Mouse (Mus musculus) intestine, postnatal 0 days (tissue): Measurements from ENCODE around the gene Brd1. TPM values are rescaled to one million over a fixed set of nuclear protein-coding genes. Genes with fewer than 3 reads are reported as not detected.

ENCODE experiments used
- ATAC-seq: fragments of 200-750 bp; cut with Nextera tagmentation; 2 replicates; pipeline ENCODE4 v1.8.0; 2017; ENCODE audit warnings: mild to moderate bottlenecking, moderate TSS enrichment, moderate library complexity
- H3K27ac ChIP-seq: fragments of 300-500 bp; sonication (generic); 2 replicates; pipeline ENCODE4 v1.5.1; 2014; ENCODE audit warnings: mild to moderate bottlenecking, low read depth, low read length, moderate library complexity
- H3K27me3 ChIP-seq: fragments of 300-500 bp; sonication (generic); replicated peaks from 2 replicates; pipeline ENCODE4 v1.6.1; 2014; ENCODE audit warnings: low read length, mixed read lengths; ENCODE audit not compliant: control insufficient read depth, insufficient read depth
- H3K36me3 ChIP-seq: fragments of 300-500 bp; sonication (generic); 2 replicates; pipeline ENCODE4 v1.6.1; 2014; ENCODE audit warnings: mild to moderate bottlenecking, moderate library complexity; ENCODE audit not compliant: control insufficient read depth, insufficient read depth
- H3K4me1 ChIP-seq: fragments of 300-500 bp; sonication (generic); replicated peaks from 2 replicates; pipeline ENCODE4 v1.6.1; 2014; ENCODE audit warnings: antibody characterized with exemption, low read length, mixed read lengths; ENCODE audit not compliant: control insufficient read depth, insufficient read depth
- H3K4me2 ChIP-seq: fragments of 300-500 bp; sonication (generic); replicated peaks from 2 replicates; pipeline ENCODE4 v1.6.1; 2014; ENCODE audit warnings: low read depth, mild to moderate bottlenecking, moderate library complexity
- H3K4me3 ChIP-seq: fragments of 300-500 bp; sonication (generic); 2 replicates; pipeline ENCODE4 v1.5.1; 2014; ENCODE audit warnings: low read depth, low read length
- H3K9ac ChIP-seq: fragments of 300-500 bp; sonication (generic); 2 replicates; pipeline ENCODE4 v1.6.1; 2014; ENCODE audit warnings: mild to moderate bottlenecking, low read depth, low read length
- H3K9me3 ChIP-seq: fragments of 300-500 bp; sonication (generic); 2 replicates; pipeline ENCODE4 v1.6.1; 2016; ENCODE audit warnings: mixed run types; ENCODE audit not compliant: control insufficient read depth
- CTCF ChIP-seq: sonication (generic); IDR thresholded peaks from 2 replicates; pipeline ENCODE4 v1.5.1; 2016; ENCODE audit warnings: low read depth, mild to moderate bottlenecking, control low read depth, antibody characterized with exemption, moderate library complexity
- WGBS: fragments of 180-500 bp; shearing (Covaris S2); extraction: QIAGEN DNeasy Blood & Tissue Kit; methylation state at CpG from one replicate; pipeline ENCODE4 v1.1.7; 2014; 5-methylcytosine and 5-hydroxymethylcytosine counted together
- polyA plus RNA-seq: library from polyadenylated mRNA; unstranded; fragments of >200 nt; fragmentation: Nextera tagmentation; extraction: Ambion mirVana; gene quantifications from 2 replicates; pipeline ENCODE4 v1.2.1, GENCODE M21; 2015

The Brd1 gene
- polyA plus RNA-seq, 1 experiment from 2014 or later, result 11.4 TPM

GRCm38 (mm10) chr15:88667653-88668052 is 66.4 kb downstream of the Brd1 start:
- H3K9ac ChIP-seq, result no peak overlapping the region
- no peaks in the 10 kb centered on the region for H3K36me3 ChIP-seq
- TF ChIP-seq CTCF, result no peak
- no peak overlapping the region for H3K4me2 ChIP-seq
- no peaks in the 10 kb centered on the region for H3K4me1 ChIP-seq
- ATAC-seq, result no peak
- 86% methylated on average over 3 of the region's 3 CpGs for WGBS
- no peak overlapping the region for H3K4me3 ChIP-seq
- no peaks in the 10 kb centered on the region for H3K9me3 ChIP-seq
- H3K27me3 ChIP-seq, result no peaks in the 10 kb centered on the region
- no peak overlapping the region for H3K27ac ChIP-seq

DNA sequence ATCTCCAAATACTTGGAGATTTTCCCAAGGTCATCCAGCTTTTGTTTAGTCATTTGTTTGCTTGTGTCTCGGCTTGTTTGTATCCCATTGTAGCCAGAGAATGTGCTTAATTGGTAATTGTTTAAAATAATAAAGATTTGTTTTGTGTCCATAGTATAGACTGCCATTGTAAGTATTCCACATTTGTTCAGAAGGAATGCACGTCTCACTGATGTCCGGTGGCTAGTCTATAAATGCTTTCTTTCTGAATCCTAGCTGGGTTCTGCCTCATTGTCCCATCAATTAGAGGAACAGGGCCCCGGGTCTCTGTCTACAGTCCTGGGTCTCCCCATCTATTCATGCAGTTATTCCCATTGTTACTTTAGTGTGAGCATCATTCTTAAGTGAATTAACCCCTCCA is 68.2 kb downstream of the Brd1 start:
- Histone ChIP-seq H3K27ac (no peak overlapping the region), H3K4me2 (no peak overlapping the region), H3K9me3 (no peaks in the 10 kb centered on the region), H3K27me3 (no peaks in the 10 kb centered on the region), H3K4me3 (no peak overlapping the region), H3K36me3 (no peaks in the 10 kb centered on the region), H3K9ac (no peak overlapping the region), H3K4me1 (no peaks in the 10 kb centered on the region)
- no peak for TF ChIP-seq CTCF
- ATAC-seq, result no peak
- WGBS, result 73% methylated on average over 4 of the region's 4 CpGs

DNA sequence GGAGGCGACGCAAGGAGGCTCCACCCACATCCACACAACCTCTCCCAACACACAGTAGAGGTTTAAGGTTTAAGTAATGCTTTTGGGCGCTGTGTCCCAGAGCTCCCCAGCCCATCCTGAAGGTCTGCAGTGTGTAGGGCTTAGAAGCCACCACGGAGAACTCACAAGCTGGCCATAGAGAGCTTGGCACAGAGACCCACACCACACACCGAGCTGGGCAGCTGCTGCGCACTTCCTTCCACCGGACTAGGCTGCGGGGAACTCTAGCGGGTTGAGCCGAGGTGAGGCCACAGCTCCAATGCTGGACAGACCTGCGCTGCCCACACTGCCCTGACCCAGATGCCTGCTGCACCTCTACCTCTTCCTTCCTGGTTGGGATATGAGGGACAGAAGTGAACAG is 71.0 kb downstream of the Brd1 start:
- Histone ChIP-seq H3K27ac (no peak overlapping the region), H3K4me3 (no peak overlapping the region), H3K27me3 (no peaks in the 10 kb centered on the region), H3K9me3 (no peaks in the 10 kb centered on the region), H3K4me2 (no peak overlapping the region), H3K36me3 (no peaks in the 10 kb centered on the region), H3K4me1 (no peaks in the 10 kb centered on the region), H3K9ac (no peak overlapping the region)
- no peak for ATAC-seq
- no peak for TF ChIP-seq CTCF
- 36% methylated on average over 11 of the region's 11 CpGs for WGBS

GRCm38 (mm10) chr15:88662111-88662850 is 71.8 kb downstream of the Brd1 start:
- TF ChIP-seq CTCF, result peak; percentile 81
- no peak for ATAC-seq
- H3K9me3 ChIP-seq, result no peaks in the 10 kb centered on the region

GRCm38 (mm10) chr15:88661654-88662053 is 72.4 kb downstream of the Brd1 start:
- Histone ChIP-seq H3K27me3 (no peaks in the 10 kb centered on the region), H3K4me3 (no peak overlapping the region), H3K4me1 (no peaks in the 10 kb centered on the region), H3K9me3 (no peaks in the 10 kb centered on the region), H3K9ac (no peak overlapping the region), H3K36me3 (no peaks in the 10 kb centered on the region), H3K4me2 (no peak overlapping the region), H3K27ac (no peak overlapping the region)
- WGBS, result 71% methylated on average over 3 of the region's 3 CpGs
- TF ChIP-seq CTCF, result no peak
- no peak for ATAC-seq

More at GRCm38 (mm10) chr15:88662111-88662850, 71.8 kb downstream of the Brd1 start:
- WGBS, result 8% methylated on average over 22 of the region's 22 CpGs
- Histone ChIP-seq H3K27ac (no peak overlapping the region), H3K27me3 (no peaks in the 10 kb centered on the region), H3K4me3 (no peak overlapping the region; the same call in 1 of the 2 replicates), H3K4me2 (peak overlapping the region; percentile 38), H3K4me1 (no peaks in the 10 kb centered on the region), H3K9ac (no peak overlapping the region), H3K36me3 (no peaks in the 10 kb centered on the region)

DNA sequence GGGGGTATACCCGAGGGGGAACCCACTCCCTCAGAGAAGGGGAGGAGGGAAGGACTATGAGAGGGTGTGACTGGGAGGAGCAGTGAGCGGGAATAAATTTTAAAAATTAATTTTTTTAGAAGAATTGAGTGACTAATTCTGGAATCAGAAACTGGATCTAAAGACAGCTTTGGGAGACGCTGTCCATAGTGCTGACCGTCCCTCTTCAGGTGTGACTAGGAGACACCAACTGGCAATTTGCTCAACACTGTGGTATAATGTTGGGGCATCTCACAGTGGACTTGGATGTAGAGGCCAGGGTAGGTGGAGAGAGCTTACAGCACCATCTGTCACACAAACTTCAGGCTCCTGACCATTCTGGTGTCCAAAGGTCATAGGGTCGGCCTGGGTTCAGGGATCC is 82.0 kb downstream of the Brd1 start:
- H3K9me3 ChIP-seq, result no peaks in the 10 kb centered on the region
- no peak overlapping the region for H3K9ac ChIP-seq
- ATAC-seq, result no peak
- WGBS, result 49% methylated on average over 5 of the region's 5 CpGs
- no peak overlapping the region for H3K27ac ChIP-seq
- H3K4me3 ChIP-seq, result no peak overlapping the region
- TF ChIP-seq CTCF, result no peak
- no peaks in the 10 kb centered on the region for H3K36me3 ChIP-seq
- H3K27me3 ChIP-seq, result no peaks in the 10 kb centered on the region
- H3K4me1 ChIP-seq, result no peaks in the 10 kb centered on the region
- no peak overlapping the region for H3K4me2 ChIP-seq

GRCm38 (mm10) chr15:88651019-88651418 is 83.0 kb downstream of the Brd1 start:
- TF ChIP-seq CTCF, result peak; percentile 86
- ATAC-seq, result no peak
- no peaks in the 10 kb centered on the region for H3K4me1 ChIP-seq
- H3K9ac ChIP-seq, result no peak overlapping the region
- whole genome bisulfite sequencing, result 22% methylated on average over 13 of the region's 13 CpGs
- H3K4me3 ChIP-seq, result no peak overlapping the region
- no peaks in the 10 kb centered on the region for H3K27me3 ChIP-seq
- no peaks in the 10 kb centered on the region for H3K9me3 ChIP-seq
- H3K27ac ChIP-seq, result no peak overlapping the region
- no peak overlapping the region for H3K4me2 ChIP-seq
- H3K36me3 ChIP-seq, result no peaks in the 10 kb centered on the region

Other genes with a start within 250 kb of the Brd1 start
- gene Zdhhc25, start 133.9 kb downstream of the Brd1 start, polyA plus RNA-seq, result not detected in 2 replicates
- gene Zbed4, start 17.4 kb upstream of the Brd1 start, polyA plus RNA-seq, result 4.9 and 5.1 TPM in 2 replicates
- 7.3 and 8.4 TPM in 2 replicates for gene Alg12, start 85.1 kb upstream of the Brd1 start, polyA plus RNA-seq
- 67.8 and 67.9 TPM in 2 replicates for gene Creld2, start 85.4 kb upstream of the Brd1 start, polyA plus RNA-seq
- gene Pim3, start 128.0 kb upstream of the Brd1 start, polyA plus RNA-seq, result 28.0 and 36.8 TPM in 2 replicates
- not detected in 2 replicates for gene Ttll8, start 220.2 kb upstream of the Brd1 start, polyA plus RNA-seq
- gene Mlc1, start 244.8 kb upstream of the Brd1 start, polyA plus RNA-seq, result not detected in 2 replicates
- gene Mov10l1, start 248.7 kb upstream of the Brd1 start, polyA plus RNA-seq, result not detected in 2 replicates